Mouse (Mus musculus) cerebral cortex, adult 2 months (tissue): ENCODE results near the gene Lbh.

Experiments
- WGBS: fragments of 180-500 bp; shearing (Covaris S2); methylation state at CpG from one replicate; pipeline ENCODE4 v1.1.7; 2018; 5-methylcytosine and 5-hydroxymethylcytosine counted together

The Lbh gene

DNA sequence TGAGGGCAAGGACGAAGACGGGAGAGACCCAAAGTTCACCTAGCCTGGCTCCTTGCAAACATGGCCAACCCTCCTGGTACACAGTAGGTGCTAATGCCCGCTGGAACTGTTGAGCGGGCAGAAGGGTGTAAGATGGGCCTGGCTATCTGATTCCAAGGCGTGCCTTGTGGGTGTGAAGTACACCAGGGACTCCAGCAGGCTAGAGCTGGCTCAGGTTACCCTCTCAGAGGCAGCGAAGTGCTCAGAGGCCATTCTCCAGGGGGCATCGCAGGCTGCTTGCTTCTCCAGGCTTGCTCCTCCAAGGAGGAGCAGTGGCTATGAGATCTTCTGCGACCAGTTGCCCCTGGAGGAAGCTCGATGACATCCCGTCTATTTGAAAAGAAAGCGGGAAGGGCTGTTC lies 6.8 kb upstream of the Lbh start:
- 92% methylated on average over 11 of the region's 11 CpGs for WGBS

DNA sequence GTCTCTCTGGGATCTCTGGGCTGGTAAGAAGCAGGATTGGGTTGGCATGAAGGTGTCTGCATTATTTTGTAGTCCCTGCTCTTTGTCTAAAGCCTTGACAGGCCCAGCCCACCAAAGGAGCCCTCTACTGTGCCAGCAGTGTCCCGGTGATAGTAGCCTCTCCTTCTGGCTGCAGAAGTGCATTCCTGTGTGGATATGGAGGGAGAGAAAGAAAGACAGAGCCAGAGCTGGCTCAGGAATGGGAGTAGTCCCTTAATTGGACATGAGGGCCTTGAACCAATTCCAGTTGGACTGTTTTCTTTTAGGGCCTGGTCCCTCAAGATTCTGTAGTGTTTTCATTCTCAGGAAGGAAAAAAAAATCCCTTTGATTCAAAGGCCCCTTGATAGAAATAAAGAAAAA lies 6.4 kb upstream of the Lbh start:
- WGBS, result 70% methylated on average over 1 of the region's 1 CpGs

GRCm38 (mm10) chr17:72914082-72914481 lies 4.0 kb upstream of the Lbh start:
- WGBS, result 89% methylated on average over 2 of the region's 2 CpGs

- 1% methylated on average over 37 of the region's 37 CpGs for WGBS
Observed at GRCm38 (mm10) chr17:72917241-72918030, 669 bp upstream of the Lbh start.

DNA sequence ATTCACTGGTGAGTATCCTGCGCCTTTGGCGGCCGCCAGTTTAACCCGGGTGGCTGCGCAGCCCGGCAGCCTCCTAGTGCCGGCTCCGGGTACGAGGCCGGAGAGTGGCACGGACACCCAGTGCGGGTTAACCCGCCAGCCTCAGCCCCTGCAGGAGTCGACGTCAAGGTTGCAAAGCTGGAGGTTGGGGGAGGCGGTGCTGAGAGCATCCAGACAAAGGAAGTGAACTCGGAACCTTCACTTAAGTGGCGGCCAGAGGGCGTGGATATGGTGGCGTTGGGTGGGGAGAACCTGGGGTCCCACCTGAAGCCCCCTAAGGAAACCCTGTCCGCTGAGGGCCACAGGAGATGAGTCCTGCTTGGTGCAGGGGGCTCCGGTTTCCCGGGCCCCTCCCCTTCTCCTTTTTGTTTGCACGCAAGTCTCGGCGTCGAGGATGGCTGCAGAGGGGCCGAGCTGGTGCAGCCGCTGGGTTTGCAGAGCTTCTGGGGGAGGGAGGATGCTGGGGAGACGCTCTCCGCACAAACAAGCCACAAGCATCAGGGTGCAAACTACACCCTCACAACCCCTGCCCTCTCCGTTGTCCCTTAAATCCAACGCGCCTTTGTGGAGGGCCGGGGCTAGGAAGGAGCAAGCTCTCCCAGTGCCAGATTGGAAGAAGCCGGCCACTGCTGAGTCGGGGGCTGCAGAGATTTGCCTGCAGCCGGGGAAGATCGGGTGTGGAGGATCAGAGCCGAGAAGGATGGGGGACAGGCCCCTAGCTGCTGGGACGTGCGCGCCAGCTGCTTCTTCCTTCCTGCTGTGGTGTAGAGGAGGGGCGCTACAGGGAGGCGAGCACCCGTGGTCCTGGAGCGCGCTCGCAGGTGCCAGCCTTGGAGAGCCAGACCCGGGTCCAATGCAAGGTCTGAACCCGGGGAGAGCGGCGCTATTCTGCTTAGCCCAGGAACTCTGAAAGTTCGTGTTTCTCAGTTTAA lies 751 bp downstream of the Lbh start:
- WGBS, result 2% methylated on average over 54 of the region's 54 CpGs

- WGBS, result 29% methylated on average over 3 of the region's 3 CpGs
Observed at GRCm38 (mm10) chr17:72919641-72920040, 1.5 kb downstream of the Lbh start.

DNA sequence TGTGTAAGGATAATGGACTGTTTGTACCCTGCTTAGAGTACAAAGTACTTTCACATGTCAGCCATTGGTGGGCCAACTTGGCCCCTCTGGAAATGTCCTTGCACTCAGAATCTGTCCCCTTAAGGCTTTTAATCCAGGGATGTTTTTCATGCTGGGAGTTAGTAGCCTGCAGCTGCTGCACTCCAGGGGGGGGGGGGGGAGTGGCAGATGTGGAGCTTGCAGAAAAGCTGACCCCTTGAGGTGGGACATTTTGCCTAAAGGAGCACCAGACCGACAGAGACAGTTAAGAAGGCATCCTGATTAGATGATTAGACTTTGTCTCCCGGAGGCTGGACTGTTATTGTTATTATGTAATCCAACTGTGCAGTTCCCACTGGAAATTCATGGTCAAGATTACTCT lies 2.3 kb downstream of the Lbh start:
- 42% methylated on average over 2 of the region's 2 CpGs for WGBS

DNA sequence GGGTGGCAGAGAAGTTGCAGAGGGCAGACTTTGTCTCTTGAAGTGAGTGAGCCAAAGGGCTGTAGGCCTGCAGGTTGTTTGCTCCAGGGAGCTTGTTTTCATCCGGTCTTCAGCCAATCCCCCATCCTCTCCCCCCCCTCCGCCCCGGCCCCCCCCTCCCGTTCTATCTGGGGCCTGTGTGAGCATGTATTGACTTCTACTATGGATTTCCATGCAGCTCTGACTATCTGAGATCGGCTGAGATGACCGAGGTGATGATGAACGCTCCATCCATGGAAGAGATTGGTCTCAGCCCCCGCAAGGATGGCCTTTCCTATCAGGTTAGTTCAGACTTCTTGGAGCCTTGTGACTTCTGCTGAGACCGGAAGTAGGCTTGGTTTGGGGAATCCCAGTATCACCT lies 2.9 kb downstream of the Lbh start:
- WGBS, result 58% methylated on average over 9 of the region's 9 CpGs

GRCm38 (mm10) chr17:72922206-72922605 lies 4.1 kb downstream of the Lbh start:
- 60% methylated on average over 5 of the region's 5 CpGs for WGBS

DNA sequence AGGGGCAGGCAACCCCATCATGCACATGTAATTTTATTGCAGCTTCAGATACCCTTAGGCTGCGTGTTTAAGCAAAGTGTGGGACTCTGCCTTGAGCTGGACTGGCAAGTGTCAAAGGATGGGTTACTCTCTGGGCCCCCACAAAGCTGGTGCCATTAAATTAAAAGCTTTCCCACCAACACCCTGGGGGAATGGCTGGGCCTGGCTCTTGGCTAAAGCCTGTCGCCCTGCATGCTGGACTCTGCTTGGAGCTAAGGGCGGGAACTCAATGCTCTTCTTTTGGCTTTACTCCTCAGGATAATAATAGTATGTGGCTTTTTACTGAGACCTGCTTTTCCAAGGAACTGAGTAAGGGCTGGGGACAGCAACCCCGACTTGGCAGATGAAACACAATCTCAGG lies 5.2 kb downstream of the Lbh start:
- WGBS, result 80% methylated on average over 4 of the region's 4 CpGs

- 27% methylated on average over 8 of the region's 8 CpGs for WGBS
Observed at GRCm38 (mm10) chr17:72924295-72924694, 6.2 kb downstream of the Lbh start.

GRCm38 (mm10) chr17:72925111-72925510 lies 7.0 kb downstream of the Lbh start:
- WGBS, result 62% methylated on average over 6 of the region's 6 CpGs

GRCm38 (mm10) chr17:72925804-72926617 lies 7.9 kb downstream of the Lbh start:
- 28% methylated on average over 12 of the region's 12 CpGs for WGBS

DNA sequence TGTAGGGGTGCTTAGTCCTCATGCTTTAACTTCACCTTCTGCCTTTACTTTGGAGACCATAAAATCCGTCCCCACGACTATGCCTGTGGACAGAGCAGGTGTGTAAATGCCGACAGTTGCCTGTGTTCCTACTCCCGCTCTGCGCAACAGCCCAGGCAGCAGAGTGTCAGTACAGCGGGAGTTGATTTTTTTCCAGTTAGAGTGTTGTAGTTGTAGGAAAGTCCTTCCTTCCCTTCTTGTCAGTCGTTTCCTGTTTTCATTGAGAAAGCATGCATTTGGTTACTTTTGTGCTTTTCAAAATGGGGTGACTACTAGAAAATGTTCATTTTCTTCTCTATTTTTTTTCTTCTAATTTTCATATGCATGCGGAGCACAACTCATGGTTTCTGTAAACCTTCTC lies 8.9 kb downstream of the Lbh start:
- 68% methylated on average over 8 of the region's 8 CpGs for WGBS

DNA sequence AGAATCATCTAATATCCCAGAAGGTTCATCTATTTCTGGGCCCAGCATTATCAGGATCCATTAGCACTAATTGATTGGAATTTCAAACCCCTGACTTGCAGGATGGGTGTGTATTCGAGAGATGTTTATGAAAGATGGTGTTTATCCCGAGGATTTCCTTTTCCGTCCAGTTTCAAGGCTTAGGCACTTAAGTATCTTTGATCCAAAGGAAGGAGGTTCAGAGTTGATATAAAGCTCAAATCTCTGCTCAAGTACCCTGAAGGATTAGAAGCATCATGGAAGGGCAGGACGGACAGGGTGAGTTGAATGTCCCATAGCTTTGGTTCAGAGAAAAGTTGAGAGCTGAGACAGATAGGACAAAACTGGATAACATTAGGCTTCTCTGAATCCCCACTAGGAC lies 15.0 kb downstream of the Lbh start:
- WGBS, result 85% methylated on average over 4 of the region's 4 CpGs

- 79% methylated on average over 2 of the region's 2 CpGs for WGBS
Observed at GRCm38 (mm10) chr17:72934146-72934545, 16.0 kb downstream of the Lbh start.

DNA sequence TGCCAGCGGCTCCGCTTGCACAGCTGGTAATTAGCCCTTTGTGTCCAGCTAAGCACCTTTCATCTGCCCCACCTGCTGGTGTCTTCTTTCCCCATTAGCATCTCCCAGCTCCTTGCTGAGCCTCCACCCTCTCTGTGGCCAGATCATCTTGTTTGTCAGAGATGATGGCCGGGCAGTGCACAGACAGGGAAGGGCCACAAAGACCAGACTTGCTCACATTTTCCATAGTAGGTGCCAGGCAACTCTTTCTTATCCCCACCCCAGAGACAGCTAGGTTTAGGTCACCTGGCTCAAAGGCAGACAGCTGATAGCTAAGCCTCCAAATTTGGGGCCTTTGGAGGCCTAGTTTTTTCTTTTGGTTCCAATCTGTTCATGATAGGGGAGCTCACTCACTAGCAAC lies 16.5 kb downstream of the Lbh start:
- WGBS, result 74% methylated on average over 3 of the region's 3 CpGs

DNA sequence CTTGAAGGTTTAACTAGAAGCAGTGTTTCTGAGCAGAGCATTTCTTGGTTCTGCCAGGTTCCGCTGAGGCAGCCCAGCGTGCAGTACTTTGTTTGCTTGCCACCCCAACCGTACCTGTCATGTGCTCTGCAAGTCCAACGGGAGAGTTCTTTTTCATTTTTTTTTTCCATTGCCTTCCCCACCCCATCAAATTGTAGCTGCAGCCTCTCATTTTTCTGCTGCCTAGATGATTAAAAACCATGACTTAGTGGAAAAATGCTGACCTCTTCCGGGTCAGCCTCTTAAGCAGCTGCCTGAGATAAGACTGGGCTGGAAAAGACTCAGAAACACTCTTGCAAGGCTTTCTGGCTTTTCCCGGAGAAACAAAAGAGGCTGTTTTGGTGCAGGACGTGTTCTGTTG lies 17.8 kb downstream of the Lbh start:
- 59% methylated on average over 7 of the region's 7 CpGs for WGBS

DNA sequence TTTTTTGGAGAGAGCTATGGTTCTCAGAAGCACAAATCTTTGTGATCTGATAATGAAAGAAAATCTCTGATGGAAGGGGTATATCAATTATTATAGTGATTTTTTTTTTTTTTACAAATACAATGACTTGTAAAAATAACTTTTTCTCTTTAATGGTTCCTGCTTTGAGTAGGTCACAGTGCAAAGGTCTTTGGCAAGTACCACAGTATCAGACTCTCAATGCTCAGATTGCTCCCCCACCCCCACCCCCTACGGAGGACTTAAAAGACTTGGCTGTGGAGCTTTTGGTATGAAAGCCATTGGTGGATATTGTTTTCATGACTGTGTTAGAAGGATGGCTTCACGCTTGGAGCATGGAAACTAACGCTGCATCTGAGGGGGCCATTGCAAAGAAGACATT lies 18.2 kb downstream of the Lbh start:
- WGBS, result 75% methylated on average over 3 of the region's 3 CpGs

DNA sequence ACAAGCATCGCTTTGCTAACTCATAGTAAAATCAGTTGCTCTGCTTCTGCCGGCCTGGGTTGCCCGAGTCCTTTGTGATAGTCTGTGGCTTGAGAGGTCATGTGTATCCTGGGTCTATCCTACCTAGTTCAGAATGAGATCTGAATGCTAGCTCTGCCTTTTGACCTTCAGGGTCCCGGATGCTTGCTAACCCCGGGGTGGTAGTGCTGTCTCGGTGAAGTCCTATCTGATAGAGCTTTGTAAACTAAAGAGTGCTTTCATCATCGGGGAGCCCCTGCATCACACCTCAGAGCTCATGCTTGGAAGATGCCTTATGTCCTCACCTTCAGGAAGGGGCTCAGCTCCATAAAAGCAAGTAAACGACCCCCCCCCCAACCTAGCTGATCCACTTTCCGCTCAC lies 19.1 kb downstream of the Lbh start:
- 86% methylated on average over 9 of the region's 9 CpGs for WGBS

DNA sequence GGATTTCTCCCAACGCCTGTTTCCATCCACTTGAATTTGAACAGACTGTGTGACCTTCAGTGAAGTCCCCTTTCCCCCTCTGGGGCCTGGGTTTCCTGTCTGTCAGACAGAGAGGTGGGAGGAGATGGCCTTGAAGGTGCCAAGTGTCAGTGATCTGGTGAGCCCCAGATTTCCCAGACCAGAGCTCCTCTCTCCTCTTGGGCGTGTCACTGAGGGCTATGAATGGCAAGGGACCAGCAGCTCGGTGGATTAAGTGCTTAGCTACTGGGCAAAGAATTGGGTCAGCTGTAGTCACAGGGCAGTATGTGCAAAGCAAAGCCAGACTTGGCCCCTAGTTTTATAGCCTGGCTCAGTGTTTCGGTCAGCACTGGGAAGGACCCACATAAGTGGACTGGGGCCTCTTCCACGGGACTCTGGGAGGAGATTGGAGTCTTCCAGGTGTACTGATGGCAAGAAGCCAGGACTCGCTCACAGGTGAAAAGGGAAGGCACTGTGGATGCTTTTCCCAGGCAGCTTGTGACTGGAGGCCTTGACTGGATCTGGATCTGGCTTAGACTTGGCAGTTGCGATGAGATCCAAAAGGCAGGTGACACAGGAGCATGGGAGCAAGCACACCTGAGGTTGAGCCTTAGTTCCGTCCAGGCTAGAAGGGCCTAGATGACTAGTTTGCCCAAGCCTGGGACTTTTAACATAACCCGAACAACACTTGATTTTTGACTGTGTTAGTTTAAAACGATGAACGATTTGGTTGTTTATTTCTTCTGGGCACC lies 20.1 kb downstream of the Lbh start:
- 75% methylated on average over 11 of the region's 11 CpGs for WGBS
